Mouse (Mus musculus): Measurements from ENCODE around the gene Cxadr.
"Not testable (repeated sequence)": the region's sequence is repeated elsewhere in the genome, so short reads cannot be mapped to it uniquely, and the experiment has no call there.

The Cxadr gene

DNA sequence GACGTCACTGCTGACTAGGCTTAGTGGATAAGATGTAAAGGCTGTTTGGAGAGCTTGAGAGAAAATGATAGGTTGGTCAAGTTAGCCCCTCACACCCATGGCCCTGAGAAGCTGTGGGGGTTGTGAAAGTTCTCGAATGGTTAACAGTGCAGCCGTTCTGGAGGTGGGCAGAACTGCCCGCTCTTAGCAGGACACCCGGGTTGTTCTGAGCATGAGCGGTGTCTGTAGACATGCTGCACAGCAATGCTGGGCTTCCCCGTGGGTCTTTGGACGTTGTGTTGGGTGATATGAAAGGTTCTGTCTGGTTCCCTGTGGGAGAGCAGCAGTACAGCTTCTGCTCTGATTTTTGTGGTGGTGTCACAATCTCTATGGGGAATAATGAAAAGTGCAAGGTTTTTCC is 5.3 kb downstream of the Cxadr start:
- no peak for DNase-seq (ENCODE audit: low spot score)

GRCm38 (mm10) chr16:78307476-78308192 is 6.3 kb downstream of the Cxadr start:
- DNase-seq (ENCODE audit: low spot score) = no peak

DNA sequence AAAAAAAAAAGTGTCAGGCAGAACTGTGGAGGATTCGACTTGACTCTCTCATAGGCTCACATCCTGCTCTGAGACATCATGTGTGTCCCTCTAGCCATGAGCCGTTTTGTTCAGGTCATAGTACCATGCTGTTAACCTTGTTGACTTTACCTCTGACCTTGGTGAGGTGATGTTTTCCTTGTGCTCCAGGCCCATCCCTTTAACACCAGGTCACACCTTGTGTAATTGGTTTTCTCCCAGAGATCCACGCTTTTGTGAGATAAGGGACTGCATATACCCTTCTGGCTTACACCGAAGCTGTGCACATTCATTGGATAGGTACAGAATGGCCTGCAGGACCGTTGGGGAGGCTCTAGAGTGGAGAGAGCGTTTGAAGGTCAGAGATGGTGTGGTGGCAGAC is 8.0 kb downstream of the Cxadr start:
- no peak for DNase-seq (ENCODE audit: low spot score)

GRCm38 (mm10) chr16:78313135-78313887 is 12.0 kb downstream of the Cxadr start:
- DNase-seq (ENCODE audit: low spot score) = no peak

GRCm38 (mm10) chr16:78314026-78314425 is 12.7 kb downstream of the Cxadr start:
- DNase-seq (ENCODE audit: low spot score) = no peak

DNA sequence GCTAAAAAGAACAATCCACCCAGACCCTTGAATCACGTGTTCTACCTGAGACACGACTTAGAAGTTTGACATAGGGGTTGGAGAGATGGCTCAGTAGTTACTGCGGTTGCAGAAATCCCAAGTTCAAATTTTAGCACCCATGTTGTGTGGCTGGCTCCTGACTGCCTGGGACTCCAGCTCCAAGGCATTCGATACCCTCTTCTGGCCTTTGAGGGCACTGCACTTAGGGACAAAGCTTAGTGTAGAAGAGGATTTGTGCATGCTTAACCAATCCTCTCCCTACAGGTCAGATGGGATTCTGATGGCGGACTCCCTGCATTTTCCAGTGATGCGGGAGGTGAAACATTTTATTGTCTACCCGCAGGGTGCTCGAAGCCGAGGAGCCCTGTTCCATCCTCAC is 15.6 kb downstream of the Cxadr start:
- DNase-seq (ENCODE audit: low spot score) = peak; percentile 21

DNA sequence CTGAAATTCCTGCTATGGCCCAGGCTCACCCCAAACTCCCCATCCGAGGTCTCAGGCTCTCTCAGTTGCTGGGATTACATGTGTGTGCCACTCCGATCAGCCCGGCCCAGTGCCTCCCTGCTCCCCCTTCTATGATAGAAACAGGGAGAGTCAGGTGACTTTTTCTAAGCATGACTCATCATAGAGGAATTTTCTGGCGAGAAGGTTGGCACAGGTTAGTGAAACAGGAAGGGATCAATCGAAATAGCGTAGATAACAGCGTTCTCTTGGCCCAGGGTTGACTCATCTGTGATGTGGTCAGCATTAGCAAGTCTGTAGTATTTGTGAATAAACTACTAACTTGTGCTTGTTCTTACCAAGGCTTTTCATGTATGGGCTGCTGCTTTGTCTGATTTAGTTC is 16.7 kb downstream of the Cxadr start:
- DNase-seq (ENCODE audit: low spot score) = no peak

DNA sequence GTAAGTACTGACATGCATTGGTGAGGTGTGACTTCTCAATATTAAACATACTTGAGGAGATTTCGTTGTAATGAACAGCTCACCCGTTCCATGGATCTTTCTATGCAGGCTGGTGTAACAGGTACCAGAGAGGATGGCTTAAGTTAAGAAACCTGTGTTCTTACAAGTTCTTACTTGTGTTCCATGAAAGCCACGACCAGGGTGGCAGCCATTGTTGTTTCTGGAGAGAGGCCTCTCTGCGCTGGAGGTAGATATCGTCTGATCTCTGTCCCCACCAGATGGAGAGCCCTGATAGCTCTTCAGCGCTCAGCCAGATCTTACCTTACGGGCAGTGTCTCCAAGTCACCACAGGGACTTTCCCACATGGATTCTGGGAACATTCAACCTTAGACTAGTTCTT is 18.4 kb downstream of the Cxadr start:
- DNase-seq (ENCODE audit: low spot score) = no peak

- no peak for DNase-seq (ENCODE audit: low spot score)
Measured at GRCm38 (mm10) chr16:78321559-78321958, 20.3 kb downstream of the Cxadr start.

- no peak for DNase-seq (ENCODE audit: low spot score)
Measured at GRCm38 (mm10) chr16:78322140-78322539, 20.9 kb downstream of the Cxadr start.

- no peak for DNase-seq (ENCODE audit: low spot score)
Measured at GRCm38 (mm10) chr16:78325972-78326848, 24.9 kb downstream of the Cxadr start.

DNA sequence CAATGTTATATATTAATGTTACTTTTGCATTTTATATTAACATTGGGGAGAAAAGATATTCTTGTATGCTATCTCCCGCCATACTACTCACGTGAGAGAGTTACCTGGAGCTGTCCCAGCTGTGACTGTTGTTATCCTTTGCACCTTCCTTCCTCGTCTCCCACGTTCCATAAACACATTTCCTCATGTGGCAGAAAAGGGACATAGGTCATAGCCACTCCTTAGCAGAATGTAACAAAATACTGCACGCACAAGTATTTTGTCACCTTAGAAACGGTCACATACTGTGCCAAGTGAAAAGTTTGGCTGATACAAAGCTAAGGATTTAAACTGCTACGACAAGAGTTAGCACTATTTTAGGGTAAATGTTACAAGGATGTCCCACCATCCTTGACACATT is 26.3 kb downstream of the Cxadr start:
- DNase-seq (ENCODE audit: low spot score) = no peak

DNA sequence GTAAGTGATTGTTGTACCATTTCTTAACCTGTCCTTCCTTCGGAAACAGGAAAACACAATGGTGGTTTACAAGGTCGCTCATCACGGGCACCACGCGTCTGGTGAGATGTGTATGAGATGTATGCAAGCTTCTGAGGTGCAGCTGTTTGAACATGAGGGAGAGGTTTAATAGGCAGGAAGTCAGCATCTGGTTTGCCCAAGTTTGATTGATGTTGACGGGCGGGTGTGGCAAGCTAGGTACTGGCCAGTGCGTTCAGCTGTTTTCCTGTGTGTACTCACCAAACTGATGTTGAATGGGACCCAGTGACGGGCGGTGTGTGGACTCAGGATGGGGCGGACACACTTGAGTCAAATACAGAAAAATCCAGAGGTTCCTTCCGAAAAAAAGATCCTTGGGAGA is 26.7 kb downstream of the Cxadr start:
- DNase-seq (ENCODE audit: low spot score) = no peak

- DNase-seq (ENCODE audit: low spot score) = no peak
Measured at GRCm38 (mm10) chr16:78337226-78337625, 35.9 kb downstream of the Cxadr start.

DNA sequence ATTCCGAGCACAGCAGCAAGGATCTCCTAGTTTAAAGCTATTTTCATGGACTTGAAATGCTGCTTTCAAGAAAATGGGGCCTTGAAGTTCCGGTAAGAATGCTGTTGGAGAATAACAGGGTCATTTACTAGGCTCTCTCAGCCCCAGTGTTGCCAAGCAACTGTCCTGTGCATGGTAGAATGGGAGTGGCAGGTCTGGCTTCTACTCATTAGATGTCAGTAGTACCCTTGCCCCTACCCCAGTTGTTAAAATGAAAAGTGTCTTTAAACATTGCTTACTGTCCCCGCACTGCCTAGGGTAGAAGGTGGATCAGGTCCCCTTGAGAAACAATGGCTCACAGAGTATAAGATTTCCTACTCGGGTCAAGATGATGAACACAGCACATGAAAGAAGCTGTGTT is 40.1 kb downstream of the Cxadr start:
- no peak for DNase-seq (ENCODE audit: low spot score)

DNA sequence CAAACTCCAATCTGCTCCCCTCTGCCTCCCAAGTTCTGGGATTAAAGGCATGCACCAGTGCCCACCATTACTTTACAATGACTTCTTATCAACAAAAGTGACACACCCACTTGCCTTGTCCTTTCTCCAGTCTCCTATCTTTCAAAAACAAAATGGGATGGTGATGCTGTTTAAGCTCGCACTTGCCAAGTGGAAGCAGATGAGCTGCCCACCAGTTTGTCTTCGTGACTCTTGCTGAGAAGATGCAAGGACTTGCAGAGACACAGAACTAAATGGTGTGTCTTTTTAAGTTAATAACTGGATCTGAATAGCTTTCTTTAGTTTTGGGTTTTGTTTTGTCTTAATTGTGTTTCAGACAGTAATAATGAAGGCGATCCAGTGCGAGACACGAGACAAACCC is 41.5 kb downstream of the Cxadr start:
- DNase-seq (ENCODE audit: low spot score) = no peak

DNA sequence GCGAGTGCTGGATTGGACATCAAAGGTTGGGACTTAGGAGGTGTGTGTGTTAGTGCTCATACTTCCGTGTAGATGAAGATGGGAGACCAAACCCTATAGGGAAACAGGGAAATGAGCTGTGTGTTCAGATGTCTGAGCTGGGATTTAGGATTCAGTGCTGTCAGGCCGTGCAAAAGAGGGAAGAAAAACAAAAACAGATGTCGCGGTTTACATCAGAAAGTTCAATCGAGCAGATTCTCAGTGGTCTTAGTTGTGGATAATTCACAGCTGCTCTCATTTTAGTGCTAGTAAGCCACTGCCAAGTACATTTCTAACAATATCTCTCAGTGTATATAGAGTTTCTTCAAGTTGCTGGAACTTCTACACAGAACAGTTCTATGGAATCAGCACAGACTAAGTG is 42.5 kb downstream of the Cxadr start:
- DNase-seq (ENCODE audit: low spot score) = no peak

DNA sequence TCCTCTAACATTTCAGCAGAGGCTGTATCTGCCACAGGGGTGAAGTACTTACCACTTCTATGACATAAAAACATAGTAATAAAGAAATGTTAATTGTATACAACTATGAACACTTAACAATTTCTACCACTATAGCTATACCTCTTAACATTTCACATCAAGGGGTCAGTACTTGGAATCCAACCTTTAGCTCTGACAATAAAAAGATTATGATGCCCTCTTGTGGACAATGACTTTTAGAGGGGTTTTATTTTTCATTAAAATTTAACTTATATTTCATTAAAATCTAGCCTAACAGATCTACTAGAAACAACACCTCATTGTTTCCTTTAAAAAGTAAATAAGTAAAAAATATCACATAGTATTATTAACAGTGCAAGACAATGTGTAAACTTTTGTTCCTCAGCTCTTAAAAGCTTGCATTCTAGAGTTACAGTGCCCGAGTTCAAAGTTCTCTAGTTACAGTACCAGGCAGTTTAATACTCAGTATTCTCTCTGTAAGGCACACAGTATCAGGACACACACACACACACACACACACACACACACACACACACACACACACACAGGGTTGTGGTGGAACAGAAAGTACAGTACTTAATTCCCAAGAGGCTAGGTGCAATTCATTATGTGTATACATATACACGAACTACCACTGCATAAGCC is 45.5 kb downstream of the Cxadr start:
- DNase-seq (ENCODE audit: low spot score) = no peak

DNA sequence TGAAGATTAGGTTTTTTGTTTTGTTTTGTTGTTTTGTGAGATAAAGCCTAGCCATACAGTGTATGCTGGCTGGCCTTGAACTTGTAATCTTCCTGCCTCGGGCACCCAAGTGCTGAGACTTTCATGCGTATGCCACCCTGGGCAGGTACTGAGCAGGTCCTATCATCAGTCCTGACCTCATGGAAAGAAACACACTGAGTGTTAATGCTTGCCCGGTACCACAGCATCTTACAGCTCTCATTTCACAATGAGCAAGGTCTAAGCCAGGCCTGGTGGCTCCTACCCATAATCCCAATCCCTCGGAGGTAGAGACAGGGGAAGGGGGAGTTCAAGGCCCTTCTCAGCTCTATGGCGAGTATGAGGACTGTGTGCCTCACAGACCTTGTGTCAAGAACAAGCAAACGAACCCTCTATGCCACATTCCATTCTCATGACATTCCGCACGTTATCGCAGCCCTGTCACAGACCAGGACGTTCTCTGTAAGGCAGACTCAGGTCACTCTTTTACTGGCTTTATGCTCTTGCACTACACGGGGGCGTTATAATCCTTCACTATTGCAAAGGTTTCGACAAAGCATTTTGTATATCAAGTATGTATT is 46.1 kb downstream of the Cxadr start:
- no peak for DNase-seq (ENCODE audit: low spot score)

- no peak for DNase-seq (ENCODE audit: low spot score)
Measured at GRCm38 (mm10) chr16:78357757-78358156, 56.5 kb downstream of the Cxadr start.

DNA sequence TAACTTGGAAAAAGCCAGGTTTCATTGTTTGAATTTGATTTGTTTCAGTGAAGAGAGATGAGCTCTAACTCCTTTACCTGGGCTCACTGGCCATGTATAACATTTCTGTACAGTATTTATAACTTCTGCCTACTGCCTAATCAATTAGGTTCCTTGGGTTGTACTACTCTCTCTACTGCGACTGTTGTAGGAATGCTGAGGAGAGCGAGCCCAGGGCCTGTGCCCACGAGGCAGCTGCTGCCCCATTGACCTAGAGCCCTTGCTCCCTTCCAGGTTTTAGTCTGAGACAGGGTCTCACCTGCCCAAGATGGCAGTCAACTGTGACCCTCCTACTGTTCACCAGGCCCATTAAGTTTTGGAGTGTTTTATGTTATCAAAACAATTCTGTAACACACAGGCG is 60.2 kb downstream of the Cxadr start:
- no peak for DNase-seq (ENCODE audit: low spot score)

GRCm38 (mm10) chr16:78364554-78364953 is 63.3 kb downstream of the Cxadr start:
- DNase-seq (ENCODE audit: low spot score) = not testable (repeated sequence)
